Mouse (Mus musculus) hindbrain, embryonic 13.5 days (tissue): Measurements from ENCODE around the gene Tpgs1. TPM values are rescaled to one million over a fixed set of nuclear protein-coding genes. Genes with fewer than 3 reads are reported as not detected.
"Not testable (repeated sequence)": the region's sequence is repeated elsewhere in the genome, so short reads cannot be mapped to it uniquely, and the experiment has no call there.

ENCODE experiments used
- ATAC-seq: fragments of 200-750 bp; cut with Nextera tagmentation; 2 replicates; pipeline ENCODE4 v1.8.0; 2017; ENCODE audit warnings: moderate TSS enrichment; ENCODE audit not compliant: low FRiP score
- H3K27ac ChIP-seq: fragments of 300-500 bp; sonication (generic); 2 replicates; pipeline ENCODE4 v1.5.1; 2015; ENCODE audit warnings: inconsistent platforms, mild to moderate bottlenecking, moderate library complexity
- H3K27me3 ChIP-seq: fragments of 300-500 bp; sonication (generic); 2 replicates; pipeline ENCODE4 v1.6.1; 2015; ENCODE audit warnings: mild to moderate bottlenecking, inconsistent platforms
- H3K36me3 ChIP-seq: fragments of 300-500 bp; sonication (generic); 2 replicates; pipeline ENCODE4 v1.6.1; 2015; ENCODE audit warnings: mild to moderate bottlenecking, inconsistent platforms
- H3K4me1 ChIP-seq: fragments of 300-500 bp; sonication (generic); replicated peaks from 2 replicates; pipeline ENCODE4 v1.6.1; 2015; ENCODE audit warnings: inconsistent platforms
- H3K4me2 ChIP-seq: fragments of 300-500 bp; sonication (generic); 2 replicates; pipeline ENCODE4 v1.6.1; 2015; ENCODE audit warnings: inconsistent platforms, mild to moderate bottlenecking, moderate library complexity
- H3K4me3 ChIP-seq: fragments of 300-500 bp; sonication (generic); 2 replicates; pipeline ENCODE4 v1.5.1; 2015; ENCODE audit warnings: mild to moderate bottlenecking, inconsistent platforms
- H3K9ac ChIP-seq: fragments of 300-500 bp; sonication (generic); 2 replicates; pipeline ENCODE4 v1.6.1; 2015; ENCODE audit warnings: mild to moderate bottlenecking, inconsistent platforms
- H3K9me3 ChIP-seq: fragments of 300-500 bp; sonication (generic); 2 replicates; pipeline ENCODE4 v1.6.1; 2016; ENCODE audit warnings: inconsistent platforms
- WGBS: fragments of 180-500 bp; shearing (Covaris S2); methylation state at CpG from one replicate; pipeline ENCODE4 v1.1.7; 2015; 5-methylcytosine and 5-hydroxymethylcytosine counted together
- polyA plus RNA-seq: library from polyadenylated mRNA; unstranded; fragments of >200 nt; fragmentation: Nextera tagmentation; extraction: Ambion mirVana; gene quantifications from 2 replicates; pipeline ENCODE4 v1.2.1, GENCODE M21; 2015

Tpgs1 gene
- polyA plus RNA-seq, 1 experiment from 2014 or later: 86.5 TPM

DNA sequence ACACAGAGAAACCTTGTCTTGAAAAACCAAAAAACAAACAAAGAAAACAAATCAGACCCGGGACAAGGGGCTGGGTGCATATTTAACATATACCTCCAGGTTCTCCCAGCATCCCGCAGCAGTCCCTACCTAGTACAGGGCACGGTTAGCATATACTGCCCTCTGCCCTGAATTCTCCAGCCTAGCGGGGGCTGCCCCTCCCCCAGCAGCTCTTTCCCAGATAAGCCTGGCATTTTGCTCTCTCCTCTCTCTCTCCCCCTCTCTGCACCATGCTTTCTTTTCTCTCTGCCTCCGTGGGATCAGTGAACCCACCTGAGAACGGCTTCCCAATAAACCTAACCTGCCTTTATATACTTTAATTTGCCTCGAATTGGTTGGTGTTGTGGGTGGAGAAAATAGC lies 31.5 kb downstream of the Tpgs1 start:
- 0 out of 2 replicates have a peak overlapping the region, but pooled peaks have one; percentile 24 for H3K9ac ChIP-seq
- H3K4me3 ChIP-seq: no peak overlapping the region
- no peak overlapping the region for H3K27ac ChIP-seq
- no peak overlapping the region for H3K4me2 ChIP-seq
- H3K4me1 ChIP-seq: peaks cover 9% of the 10 kb centered on the region
- no peaks in the 10 kb centered on the region for H3K36me3 ChIP-seq
- no peaks in the 10 kb centered on the region for H3K27me3 ChIP-seq
- H3K9me3 ChIP-seq: no peaks in the 10 kb centered on the region
- no peak for ATAC-seq
- WGBS: 55% methylated on average over 7 of the region's 7 CpGs

DNA sequence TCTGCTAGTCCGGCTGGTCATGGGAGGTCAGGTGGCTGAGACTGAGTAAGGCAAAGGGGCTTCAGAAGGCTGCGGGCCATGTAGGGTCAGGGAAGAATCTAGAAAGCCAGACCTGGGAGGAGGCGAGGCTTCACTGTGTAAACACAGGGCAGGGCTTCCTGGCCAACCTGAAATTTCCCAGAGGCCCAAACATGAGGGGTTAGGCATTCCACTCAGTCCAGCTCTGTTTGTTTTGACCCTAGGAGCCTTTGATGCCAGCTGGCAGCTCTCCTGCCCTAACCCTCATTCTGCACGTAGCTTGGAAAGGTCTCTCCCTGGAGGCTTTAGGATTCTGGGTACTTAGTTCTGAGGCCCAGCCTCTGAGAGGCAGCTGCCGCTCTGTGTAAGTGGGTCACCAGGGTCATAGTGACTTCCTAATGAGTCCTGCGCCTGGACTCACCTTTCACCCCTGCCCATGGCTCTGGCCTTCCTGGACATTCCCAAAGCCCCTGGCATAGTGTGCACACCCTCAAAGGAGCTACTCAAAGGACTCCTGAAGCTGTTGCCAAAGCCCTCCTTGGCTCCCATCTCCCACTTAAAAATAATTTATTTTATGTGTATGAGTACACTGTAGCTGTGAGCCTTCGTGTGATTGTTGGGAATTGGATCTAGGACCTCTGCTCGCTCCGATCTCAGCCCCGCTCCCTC lies 32.4 kb downstream of the Tpgs1 start:
- Histone ChIP-seq H3K9ac (0 out of 2 replicates have a peak overlapping the region, but pooled peaks have one; percentile 13), H3K36me3 (no peaks in the 10 kb centered on the region), H3K4me1 (peaks cover 18% of the 10 kb centered on the region), H3K27ac (0 out of 2 replicates have a peak overlapping the region, but pooled peaks have one; percentile 6), H3K27me3 (no peaks in the 10 kb centered on the region), H3K4me3 (no peak overlapping the region), H3K9me3 (no peaks in the 10 kb centered on the region), H3K4me2 (no peak overlapping the region)
- ATAC-seq: no peak
- 69% methylated on average over 10 of the region's 10 CpGs for WGBS

DNA sequence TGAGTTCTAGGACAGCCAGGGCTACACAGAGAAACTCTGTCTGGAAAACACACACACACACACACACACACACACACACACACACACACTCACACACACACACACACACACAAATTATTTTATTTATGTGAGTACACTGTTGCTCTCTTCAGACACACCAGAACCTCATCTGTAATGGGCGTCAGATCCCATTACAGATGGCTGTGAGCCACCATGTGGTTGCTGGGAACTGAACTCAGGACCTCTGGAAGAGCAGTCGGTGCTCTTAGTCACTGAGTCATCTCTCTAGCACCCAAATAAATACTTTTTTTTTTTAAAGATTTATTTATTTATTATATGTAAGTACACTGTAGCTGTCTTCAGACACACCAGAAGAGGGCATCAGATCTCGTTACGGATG lies 33.8 kb downstream of the Tpgs1 start:
- not testable (repeated sequence) for H3K27me3 ChIP-seq, H3K4me2 ChIP-seq, H3K9me3 ChIP-seq, H3K36me3 ChIP-seq, ATAC-seq, H3K4me3 ChIP-seq, H3K27ac ChIP-seq, H3K9ac ChIP-seq
- H3K4me1 ChIP-seq: peaks cover 32% of the 10 kb centered on the region
- 86% methylated on average over 4 of the region's 4 CpGs for WGBS

DNA sequence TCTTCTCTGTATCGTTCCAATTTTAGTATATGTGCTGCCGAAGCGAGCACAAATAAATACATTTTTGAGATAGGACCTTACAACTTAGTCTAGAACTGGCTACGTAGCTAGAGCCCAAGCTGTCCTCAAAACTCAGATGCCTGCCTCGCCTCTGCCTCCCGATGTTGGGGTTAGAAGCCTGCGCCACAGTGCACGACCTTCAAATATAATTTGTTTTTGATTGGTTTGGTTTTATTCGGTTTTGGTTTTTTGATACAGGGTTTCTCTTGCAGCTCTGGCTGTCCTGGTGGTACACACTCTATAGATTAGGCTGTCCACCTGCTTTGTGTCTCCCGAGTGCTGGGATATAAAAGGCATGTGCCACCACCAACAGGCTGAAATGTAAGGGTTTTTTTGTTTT lies 34.4 kb downstream of the Tpgs1 start:
- H3K27me3 ChIP-seq: no peaks in the 10 kb centered on the region
- H3K36me3 ChIP-seq: peaks cover 5% of the 10 kb centered on the region
- peak overlapping the region; percentile 66 for H3K4me3 ChIP-seq
- H3K4me1 ChIP-seq: peaks cover 35% of the 10 kb centered on the region
- WGBS: 79% methylated on average over 10 of the region's 10 CpGs
- ATAC-seq: no peak
- peak overlapping the region; percentile 87; the same call in 1 of the 2 replicates for H3K9ac ChIP-seq
- H3K9me3 ChIP-seq: no peaks in the 10 kb centered on the region
- H3K4me2 ChIP-seq: peak overlapping the region; percentile 94
- H3K27ac ChIP-seq: peak overlapping the region; percentile 83

DNA sequence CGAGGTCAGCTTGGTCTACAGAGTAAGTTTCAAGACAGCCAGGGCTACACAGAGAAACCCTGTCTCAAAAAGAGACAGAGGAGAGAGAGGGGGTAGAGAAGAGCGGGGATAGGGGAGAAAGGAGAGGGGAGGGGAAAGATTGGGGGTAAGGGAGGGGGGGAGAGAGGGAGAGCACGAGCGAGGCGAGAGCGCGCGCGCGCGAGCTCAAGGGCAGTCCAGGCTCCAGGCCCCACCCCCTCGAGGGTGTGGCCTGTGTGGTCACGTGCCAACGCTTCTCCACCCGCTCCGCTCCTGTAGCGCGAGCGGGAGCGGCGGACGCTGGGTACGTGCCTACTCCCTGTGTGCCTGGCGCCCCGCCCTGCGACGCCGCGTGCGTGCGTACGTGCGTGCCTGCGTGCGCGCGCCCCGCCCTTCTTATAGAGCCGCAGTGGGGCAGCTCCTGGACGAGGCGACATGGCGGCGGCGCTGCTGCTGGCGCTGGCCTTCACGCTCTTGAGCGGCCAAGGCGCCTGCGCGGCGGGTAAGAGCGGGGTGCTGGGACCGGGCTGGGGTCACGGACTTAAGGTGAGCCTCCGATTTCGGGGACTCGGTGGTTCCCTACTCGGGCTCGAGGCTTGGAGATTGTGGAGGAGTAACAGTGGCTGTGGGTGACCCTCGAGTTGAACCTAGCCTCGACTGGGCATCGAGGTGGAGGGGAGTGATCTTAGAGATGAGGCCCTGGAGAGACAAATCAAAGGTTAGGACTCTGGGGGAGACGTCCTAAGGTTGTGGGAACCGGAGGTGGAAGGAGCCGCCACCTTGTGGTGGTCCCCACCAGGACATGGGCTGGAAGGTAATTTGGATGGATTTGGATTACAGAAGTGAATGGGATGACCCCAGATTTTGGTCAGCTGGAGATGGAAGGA lies 35.1 kb downstream of the Tpgs1 start, which contains the start of gene Bsg:
TSS of gene Bsg (plus strand) at position 427 of the 905 bp plus-strand sequence.
- H3K27me3 ChIP-seq: no peaks in the 10 kb centered on the region
- WGBS: under 1% methylated on average over 59 of the region's 65 CpGs
- peaks cover 13% of the 10 kb centered on the region for H3K36me3 ChIP-seq
- peaks cover 41% of the 10 kb centered on the region for H3K4me1 ChIP-seq
- H3K4me2 ChIP-seq: peak within 1 kb of the TSS; percentile 94
- no peaks in the 10 kb centered on the region for H3K9me3 ChIP-seq
- peak; percentile 95 for ATAC-seq
- peak within 1 kb of the TSS; percentile 66 for H3K4me3 ChIP-seq
- peak within 1 kb of the TSS; percentile 87 for H3K9ac ChIP-seq
- peak within 1 kb of the TSS; percentile 83 for H3K27ac ChIP-seq

DNA sequence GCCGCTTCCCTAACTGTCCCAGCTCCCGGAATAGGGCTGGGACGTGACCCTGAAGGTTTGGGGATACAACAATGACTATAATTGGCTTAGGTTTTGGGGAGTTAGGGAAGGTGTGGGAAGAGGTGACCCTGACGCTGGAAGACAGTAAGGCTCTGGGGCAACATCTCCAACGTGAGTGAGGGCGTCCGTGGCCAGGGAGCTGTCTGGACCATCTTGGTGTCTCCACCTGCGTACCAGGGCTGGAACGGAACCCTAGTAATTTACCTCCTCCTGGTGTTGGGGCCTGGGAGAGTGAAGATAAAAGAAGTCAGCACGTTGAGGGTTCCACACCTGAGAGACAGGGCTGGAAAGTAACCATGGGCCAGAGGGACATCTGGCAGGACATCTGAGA lies 35.8 kb downstream of the Tpgs1 start:
- peak overlapping the region; percentile 83 for H3K27ac ChIP-seq
- ATAC-seq: no peak; the same call in 1 of the 2 replicates
- no peaks in the 10 kb centered on the region for H3K27me3 ChIP-seq
- H3K4me3 ChIP-seq: peak overlapping the region; percentile 66
- 5% methylated on average over 10 of the region's 10 CpGs for WGBS
- H3K4me2 ChIP-seq: peak overlapping the region; percentile 94
- H3K36me3 ChIP-seq: peaks cover 20% of the 10 kb centered on the region
- no peaks in the 10 kb centered on the region for H3K9me3 ChIP-seq
- peaks cover 41% of the 10 kb centered on the region for H3K4me1 ChIP-seq
- H3K9ac ChIP-seq: peak overlapping the region; percentile 87

DNA sequence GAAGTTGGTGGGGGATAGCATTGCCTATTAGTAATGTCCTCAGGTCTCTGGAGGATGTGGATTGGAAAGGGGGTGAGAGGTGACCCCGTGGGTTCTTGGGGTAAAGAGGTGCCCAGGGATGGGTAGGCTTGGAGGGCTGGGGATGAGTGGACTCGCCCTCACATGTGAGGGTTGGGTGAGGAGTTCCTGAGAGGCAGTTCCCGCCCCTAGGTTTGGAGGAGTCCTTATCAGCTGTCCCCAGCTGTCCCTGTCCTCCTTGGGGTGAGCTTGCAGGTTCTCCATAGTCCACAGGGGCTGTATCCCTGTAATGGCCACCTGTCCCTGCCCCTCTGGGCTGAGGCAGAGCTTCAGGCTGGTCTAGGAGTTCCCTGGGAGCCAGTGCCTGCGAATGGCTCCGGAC lies 36.8 kb downstream of the Tpgs1 start:
- Histone ChIP-seq H3K27ac (no peak overlapping the region; the same call in 1 of the 2 replicates), H3K4me3 (peak overlapping the region; percentile 66), H3K9ac (peak overlapping the region; percentile 87), H3K9me3 (no peaks in the 10 kb centered on the region), H3K4me1 (peaks cover 41% of the 10 kb centered on the region), H3K36me3 (peaks cover 29% of the 10 kb centered on the region), H3K4me2 (peak overlapping the region; percentile 94), H3K27me3 (no peaks in the 10 kb centered on the region)
- 86% methylated on average over 5 of the region's 5 CpGs for WGBS
- ATAC-seq: no peak

DNA sequence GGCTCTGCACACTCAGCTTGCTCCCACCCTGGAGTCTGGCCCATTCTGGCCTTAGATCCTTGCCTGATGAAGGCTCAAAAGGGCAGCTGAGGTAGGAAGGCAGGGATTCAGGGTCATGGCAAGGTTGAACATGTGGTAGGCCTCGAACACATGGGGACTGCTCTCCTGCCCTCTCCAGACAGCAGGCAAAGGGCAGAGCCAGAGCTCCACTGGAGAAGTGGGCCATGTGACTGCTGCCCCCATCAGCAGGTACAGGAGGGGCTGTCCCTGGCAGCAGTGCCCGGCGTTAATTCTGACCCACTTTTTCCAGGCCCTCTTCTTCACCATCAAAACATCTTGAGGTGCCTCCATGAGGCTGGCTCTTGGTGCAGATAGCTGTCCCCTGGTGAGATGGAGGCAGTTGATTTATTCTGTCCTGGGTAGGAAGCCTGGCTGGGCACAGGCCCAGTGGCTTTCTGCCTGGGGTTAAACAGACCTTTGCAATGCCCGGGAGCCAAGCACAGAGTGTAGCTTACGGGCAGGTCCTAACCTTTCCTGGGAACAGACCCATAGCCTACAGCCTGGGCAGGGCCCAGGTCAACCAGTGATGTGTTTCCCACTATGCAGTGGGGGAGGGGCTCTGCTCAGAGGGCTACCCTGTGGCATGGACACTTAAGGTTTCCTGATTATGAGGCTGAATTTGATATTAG lies 37.4 kb downstream of the Tpgs1 start:
- WGBS: 89% methylated on average over 5 of the region's 5 CpGs
- H3K9me3 ChIP-seq: no peaks in the 10 kb centered on the region
- ATAC-seq: no peak
- peaks cover 35% of the 10 kb centered on the region for H3K36me3 ChIP-seq
- peak overlapping the region; percentile 94 for H3K4me2 ChIP-seq
- 0 out of 2 replicates have a peak overlapping the region, but pooled peaks have one; percentile 3 for H3K27ac ChIP-seq
- H3K4me1 ChIP-seq: peaks cover 41% of the 10 kb centered on the region
- no peaks in the 10 kb centered on the region for H3K27me3 ChIP-seq
- peak overlapping the region; percentile 66 for H3K4me3 ChIP-seq
- H3K9ac ChIP-seq: peak overlapping the region; percentile 87

DNA sequence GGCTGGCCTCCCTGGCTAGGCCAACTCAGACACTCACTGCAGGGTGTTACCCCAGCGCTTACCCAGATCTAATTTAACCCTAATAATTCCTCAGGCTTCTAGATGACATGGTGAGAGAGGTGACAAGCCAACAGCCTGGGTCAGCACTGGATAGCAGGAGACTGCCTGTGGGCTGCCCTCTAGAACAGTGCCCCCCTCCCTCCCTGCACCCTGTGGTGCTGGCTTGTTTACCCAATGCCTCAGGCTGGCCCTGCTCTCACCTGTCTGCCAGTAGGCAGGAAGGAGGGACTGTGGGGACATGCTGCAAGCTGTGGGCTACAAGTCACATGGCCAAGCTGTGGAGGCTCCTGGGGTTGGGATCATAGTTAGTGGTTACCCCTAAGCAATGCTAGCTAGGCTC lies 38.0 kb downstream of the Tpgs1 start:
- H3K27me3 ChIP-seq: no peaks in the 10 kb centered on the region
- ATAC-seq: no peak
- no peaks in the 10 kb centered on the region for H3K9me3 ChIP-seq
- H3K4me2 ChIP-seq: peak overlapping the region; percentile 94
- peak overlapping the region; percentile 87; the same call in 1 of the 2 replicates for H3K9ac ChIP-seq
- 78% methylated on average over 1 of the region's 1 CpGs for WGBS
- peaks cover 41% of the 10 kb centered on the region for H3K36me3 ChIP-seq
- H3K4me3 ChIP-seq: no peak overlapping the region
- H3K4me1 ChIP-seq: peaks cover 41% of the 10 kb centered on the region
- H3K27ac ChIP-seq: no peak overlapping the region

DNA sequence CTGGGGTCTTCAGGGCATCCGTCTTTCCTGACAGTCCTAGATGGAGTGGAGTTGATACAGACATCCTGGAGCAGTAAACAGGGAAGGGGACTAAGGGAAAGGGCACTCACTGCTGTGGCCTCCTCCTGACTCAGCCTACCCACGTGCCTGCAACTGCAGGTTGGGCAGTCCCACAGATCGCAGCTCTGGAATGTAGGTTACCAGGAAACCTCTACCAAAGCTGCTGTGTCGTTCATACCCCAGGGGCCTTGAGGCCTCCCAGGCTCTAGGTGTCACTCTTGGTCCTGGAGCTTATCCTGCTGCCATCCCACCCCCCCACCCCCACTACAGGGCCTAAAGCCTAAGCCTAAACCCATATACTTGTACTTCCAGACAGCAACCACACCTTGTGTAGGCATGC lies 38.6 kb downstream of the Tpgs1 start:
- Histone ChIP-seq H3K4me3 (no peak overlapping the region), H3K4me1 (peaks cover 41% of the 10 kb centered on the region), H3K9me3 (no peaks in the 10 kb centered on the region), H3K4me2 (no peak overlapping the region), H3K27ac (no peak overlapping the region), H3K9ac (no peak overlapping the region), H3K36me3 (peaks cover 41% of the 10 kb centered on the region), H3K27me3 (no peaks in the 10 kb centered on the region)
- 78% methylated on average over 4 of the region's 4 CpGs for WGBS
- ATAC-seq: no peak

DNA sequence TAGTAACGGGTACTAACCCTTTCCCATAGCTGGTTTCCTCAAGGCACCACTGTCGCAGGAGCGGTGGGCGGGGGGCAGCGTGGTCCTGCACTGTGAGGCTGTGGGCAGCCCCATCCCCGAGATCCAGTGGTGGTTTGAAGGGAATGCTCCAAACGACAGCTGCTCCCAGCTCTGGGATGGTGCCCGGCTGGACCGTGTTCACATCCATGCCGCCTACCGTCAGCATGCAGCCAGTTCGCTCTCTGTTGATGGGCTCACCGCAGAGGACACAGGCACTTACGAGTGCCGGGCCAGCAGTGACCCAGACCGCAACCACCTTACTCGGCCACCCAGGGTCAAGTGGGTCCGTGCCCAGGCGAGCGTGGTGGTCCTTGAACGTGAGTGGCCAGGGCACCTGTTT lies 39.5 kb downstream of the Tpgs1 start:
- H3K4me1 ChIP-seq: peaks cover 41% of the 10 kb centered on the region
- H3K36me3 ChIP-seq: peaks cover 41% of the 10 kb centered on the region
- no peak overlapping the region for H3K9ac ChIP-seq
- no peak for ATAC-seq
- H3K27ac ChIP-seq: no peak overlapping the region
- 91% methylated on average over 21 of the region's 21 CpGs for WGBS
- H3K9me3 ChIP-seq: no peaks in the 10 kb centered on the region
- no peak overlapping the region for H3K4me2 ChIP-seq
- H3K27me3 ChIP-seq: no peaks in the 10 kb centered on the region
- H3K4me3 ChIP-seq: no peak overlapping the region

DNA sequence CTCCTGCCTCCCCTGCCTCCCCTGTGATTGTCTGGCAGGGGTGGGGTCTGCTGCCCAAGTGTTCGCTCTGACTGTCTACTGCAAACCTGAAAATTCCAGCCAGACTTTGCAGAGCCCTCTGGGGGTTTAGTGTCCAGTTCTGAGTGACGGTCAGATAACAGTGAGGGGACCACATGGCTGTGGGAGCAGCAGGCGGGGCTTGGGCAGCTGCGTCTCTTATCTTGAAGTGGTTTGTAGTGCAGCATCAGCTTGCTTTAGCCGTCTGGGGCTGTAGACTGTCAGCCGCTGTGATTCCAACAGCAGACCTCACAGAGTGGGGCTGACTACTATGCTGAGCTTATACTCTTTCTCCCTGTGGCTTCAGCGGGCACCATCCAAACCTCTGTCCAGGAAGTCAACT lies 40.1 kb downstream of the Tpgs1 start:
- no peak overlapping the region for H3K27ac ChIP-seq
- H3K4me2 ChIP-seq: no peak overlapping the region
- H3K36me3 ChIP-seq: peaks cover 41% of the 10 kb centered on the region
- H3K27me3 ChIP-seq: no peaks in the 10 kb centered on the region
- H3K9me3 ChIP-seq: no peaks in the 10 kb centered on the region
- ATAC-seq: no peak
- no peak overlapping the region for H3K4me3 ChIP-seq
- H3K9ac ChIP-seq: 0 out of 2 replicates have a peak overlapping the region, but pooled peaks have one; percentile 3
- H3K4me1 ChIP-seq: peaks cover 41% of the 10 kb centered on the region
- WGBS: 83% methylated on average over 7 of the region's 7 CpGs
